Mouse (Mus musculus) urinary bladder, postnatal 4 days (tissue): ENCODE results near the gene A730071L15Rik.

Experiments
- DNase-seq, 2 experiments: peaks; one replicate each; pipeline ENCODE4 v3.0.0; 2021 to 2022; ENCODE audit warnings: low spot score in 2 of 2

A730071L15Rik gene

GRCm38 (mm10) chr11:6199410-6200086, at the start of gene A730071L15Rik:
Gene A730071L15Rik (plus strand): TSS chr11:6200029.
- no peak for DNase-seq

GRCm38 (mm10) chr11:6152864-6153263, 47.0 kb upstream of the A730071L15Rik start:
- no peak for DNase-seq

- no peak for DNase-seq
Observed at GRCm38 (mm10) chr11:6154211-6154701, 45.6 kb upstream of the A730071L15Rik start.

GRCm38 (mm10) chr11:6156651-6157050, 43.2 kb upstream of the A730071L15Rik start:
- no peak for DNase-seq

- no peak for DNase-seq
Observed at GRCm38 (mm10) chr11:6157119-6157518, 42.7 kb upstream of the A730071L15Rik start.

- no peak for DNase-seq
Observed at GRCm38 (mm10) chr11:6158515-6158914, 41.3 kb upstream of the A730071L15Rik start.

- DNase-seq = no peak
Observed at GRCm38 (mm10) chr11:6159704-6160275, 40.0 kb upstream of the A730071L15Rik start.

GRCm38 (mm10) chr11:6160663-6161271, 39.1 kb upstream of the A730071L15Rik start:
- DNase-seq = no peak

GRCm38 (mm10) chr11:6161549-6161948, 38.3 kb upstream of the A730071L15Rik start:
- no peak for DNase-seq

- DNase-seq = no peak
Observed at GRCm38 (mm10) chr11:6163062-6163461, 36.8 kb upstream of the A730071L15Rik start.

GRCm38 (mm10) chr11:6163706-6164105, 36.1 kb upstream of the A730071L15Rik start:
- DNase-seq = no peak

GRCm38 (mm10) chr11:6164781-6165180, 35.0 kb upstream of the A730071L15Rik start:
- no peak for DNase-seq

- no peak for DNase-seq
Observed at GRCm38 (mm10) chr11:6165391-6166081, 34.3 kb upstream of the A730071L15Rik start.

- DNase-seq = no peak
Observed at GRCm38 (mm10) chr11:6166351-6166750, 33.5 kb upstream of the A730071L15Rik start.

- DNase-seq = no peak
Observed at GRCm38 (mm10) chr11:6169041-6169663, 30.7 kb upstream of the A730071L15Rik start.

- DNase-seq = no peak
Observed at GRCm38 (mm10) chr11:6174719-6175118, 25.1 kb upstream of the A730071L15Rik start.

- no peak for DNase-seq
Observed at GRCm38 (mm10) chr11:6175506-6175905, 24.3 kb upstream of the A730071L15Rik start.

GRCm38 (mm10) chr11:6177781-6178420, 21.9 kb upstream of the A730071L15Rik start:
- no peak for DNase-seq

GRCm38 (mm10) chr11:6178673-6179166, 21.1 kb upstream of the A730071L15Rik start:
- no peak for DNase-seq

- no peak for DNase-seq
Observed at GRCm38 (mm10) chr11:6179194-6179593, 20.6 kb upstream of the A730071L15Rik start.

- DNase-seq = no peak
Observed at GRCm38 (mm10) chr11:6180811-6181399, 18.9 kb upstream of the A730071L15Rik start.
